Mouse (Mus musculus) spleen, postnatal 36 days (tissue): ENCODE measurements at regions not wholly inside any gene's neighbourhood (a gene's known extent, or its start where the extent isn't known, plus 50 kb on each side); places are given as distances from the start of the nearest gene placed in this dataset.

Source experiments
- DNase-seq, 2 experiments: peaks; one replicate each; pipeline ENCODE4 v3.0.0; 2022; ENCODE audit warnings: low spot score in 2 of 2, mixed read lengths in 1 of 2

GRCm38 (mm10) chr3:39062415-39062814 lies 175.7 kb downstream of the Fat4 start:
- no peak for DNase-seq

- DNase-seq = no peak
Observed at GRCm38 (mm10) chr3:39065457-39065856, 178.7 kb downstream of the Fat4 start.

GRCm38 (mm10) chr3:39069011-39069410 lies 182.3 kb downstream of the Fat4 start:
- no peak for DNase-seq

GRCm38 (mm10) chr3:39082678-39083270 lies 196.0 kb downstream of the Fat4 start:
- no peak for DNase-seq

GRCm38 (mm10) chr3:39088948-39089347 lies 202.2 kb downstream of the Fat4 start:
- DNase-seq = no peak

GRCm38 (mm10) chr3:39102324-39102723 lies 215.6 kb downstream of the Fat4 start:
- no peak for DNase-seq

- DNase-seq = no peak
Observed at GRCm38 (mm10) chr3:39109756-39110392, 223.1 kb downstream of the Fat4 start.

GRCm38 (mm10) chr3:39114056-39114455 lies 227.3 kb downstream of the Fat4 start:
- DNase-seq = no peak

GRCm38 (mm10) chr3:39114826-39115225 lies 228.1 kb downstream of the Fat4 start:
- no peak for DNase-seq

GRCm38 (mm10) chr3:39115441-39115840 lies 228.7 kb downstream of the Fat4 start:
- DNase-seq = no peak

GRCm38 (mm10) chr3:39122250-39122649 lies 235.5 kb downstream of the Fat4 start:
- DNase-seq = no peak

GRCm38 (mm10) chr3:39130532-39130931 lies 243.8 kb downstream of the Fat4 start:
- no peak for DNase-seq

- no peak for DNase-seq
Observed at GRCm38 (mm10) chr3:39165006-39165667, 278.4 kb downstream of the Fat4 start.

GRCm38 (mm10) chr3:39182646-39183045 lies 295.9 kb downstream of the Fat4 start:
- DNase-seq = no peak

GRCm38 (mm10) chr3:39195102-39195501 lies 308.4 kb downstream of the Fat4 start:
- no peak for DNase-seq

GRCm38 (mm10) chr3:39202662-39203061 lies 315.9 kb downstream of the Fat4 start:
- DNase-seq = no peak

GRCm38 (mm10) chr3:39208651-39209050 lies 321.9 kb downstream of the Fat4 start:
- DNase-seq = no peak

- DNase-seq = no peak
Observed at GRCm38 (mm10) chr3:39209382-39210165, 322.8 kb downstream of the Fat4 start.

- DNase-seq = no peak
Observed at GRCm38 (mm10) chr3:39211670-39212069, 324.9 kb downstream of the Fat4 start.

- DNase-seq = peak in 1 of 2 experiments; percentile 1
Observed at GRCm38 (mm10) chr3:39220011-39220706, 333.4 kb downstream of the Fat4 start.

- no peak for DNase-seq
Observed at GRCm38 (mm10) chr3:39220707-39221034, 333.9 kb downstream of the Fat4 start.

- DNase-seq = no peak
Observed at GRCm38 (mm10) chr3:39222059-39222458, 335.3 kb downstream of the Fat4 start.
